Comparison of ENCODE assay signal across 34 mouse cellular contexts in genomic region chr16:23901411-23901810, GRCm38 (mm10). TPM values are rescaled to one million over a fixed set of nuclear protein-coding genes. Genes with fewer than 3 reads are reported as not detected.
DNase-seq lines count a peak whose midpoint lies in the region; TF ChIP-seq lines count a peak whose summit lies in the region.
"Had no signal": no experiment of that assay in that cellular context is flagged by ENCODE, and none has a peak within 500 bp of the region (broad histone marks: within the 10 kb centered on the region; RNA-seq: fewer than 3 reads in every experiment).

No protein-coding gene starts in this region.

- no peak overlapping the region for H3ac ChIP-seq in myocyte (ENCODE audit: control insufficient read depth, insufficient read length)

- DNase-seq in testis, postnatal 10 days (ENCODE audit: low spot score), result no peak
- DNase-seq in NIH3T3 (ENCODE audit: low read depth), result peak; percentile 7
- no peak for DNase-seq in left cerebral cortex, adult 18-20 months (ENCODE audit: low spot score in 2 of 2)
- no peak for DNase-seq in cerebellum, postnatal 4 days (ENCODE audit: low spot score in 2 of 2)
- DNase-seq: adrenal gland, postnatal 10 days; adrenal gland, postnatal 36 days; cerebellum, adult 18-20 months; cerebellum, adult 9-10 months; cerebellum, postnatal 25 days; embryo, embryonic 11 days; gastrocnemius, postnatal 10 days; gastrocnemius, postnatal 36 days; heart, postnatal 10 days; heart, postnatal 36 days; kidney, adult 11 months had no signal

- H3K4me1 ChIP-seq in testis, adult 2 months (ENCODE audit: control insufficient read depth, insufficient read depth, low read length), result peaks cover 8% of the 10 kb centered on the region

- H3K4me2 ChIP-seq in myocyte (ENCODE audit: low read depth), result peak overlapping the region; percentile 62
- H3K4me2 ChIP-seq: embryonic facial prominence, embryonic 13.5 days; forebrain, embryonic 13.5 days; heart, embryonic 11.5 days; heart, embryonic 15.5 days; hindbrain, embryonic 13.5 days; intestine, embryonic 15.5 days had no signal

- no peaks in the 10 kb centered on the region for H3K79me2 ChIP-seq in myocyte (ENCODE audit: control insufficient read depth, insufficient read depth)

- peak overlapping the region; percentile 65; the same call in 1 of the 2 replicates for H3K4me3 ChIP-seq in testis, adult 2 months (ENCODE audit: control insufficient read depth, low read depth, low read length)
- H3K4me3 ChIP-seq in myocyte, result no peak overlapping the region
- H3K4me3 ChIP-seq: embryonic facial prominence, embryonic 10.5 days; embryonic facial prominence, embryonic 13.5 days; erythroblast, embryonic 14.5 days; forebrain, embryonic 13.5 days; heart, embryonic 15.5 days; hindbrain, embryonic 10.5 days; hindbrain, embryonic 13.5 days; intestine, embryonic 15.5 days had no signal

- H3K27ac ChIP-seq in testis, adult 2 months (ENCODE audit: control insufficient read depth, insufficient read depth, low read depth, low read length), result no peak overlapping the region
- H3K27ac ChIP-seq: embryonic facial prominence, embryonic 10.5 days; embryonic facial prominence, embryonic 13.5 days; forebrain, embryonic 13.5 days; heart, embryonic 15.5 days; hindbrain, embryonic 10.5 days; hindbrain, embryonic 13.5 days; intestine, embryonic 15.5 days had no signal

- no peaks in the 10 kb centered on the region for H3K36me3 ChIP-seq in testis, adult 2 months (ENCODE audit: control insufficient read depth, insufficient read depth, low read length)
- H3K36me3 ChIP-seq in myocyte (ENCODE audit: control insufficient read depth, insufficient read depth), result no peaks in the 10 kb centered on the region
- H3K36me3 ChIP-seq: embryonic facial prominence, embryonic 10.5 days; embryonic facial prominence, embryonic 13.5 days; G1E; heart, embryonic 15.5 days; hindbrain, embryonic 10.5 days; hindbrain, embryonic 13.5 days; intestine, embryonic 15.5 days had no signal

- TF ChIP-seq CTCF in testis, adult 2 months (IDR thresholded peaks at IDR 0.05; ENCODE audit: control insufficient read depth, insufficient read depth, insufficient replicate concordance, low read depth, low read length), result no peak

- no peak for TF ChIP-seq POLR2A in testis, adult 2 months (IDR thresholded peaks at IDR 0.05; ENCODE audit: control insufficient read depth, low read depth, low read length)
- no peak for TF ChIP-seq POLR2A in myocyte (IDR thresholded peaks at IDR 0.05; ENCODE audit: insufficient read length, low read depth)

- no peaks in the 10 kb centered on the region for H3K27me3 ChIP-seq in testis, adult 2 months (ENCODE audit: control insufficient read depth, insufficient read depth, low read length)
- no peaks in the 10 kb centered on the region for H3K27me3 ChIP-seq in myocyte (ENCODE audit: control insufficient read depth, insufficient read depth, insufficient read length)
- H3K27me3 ChIP-seq: forebrain, embryonic 13.5 days; intestine, embryonic 15.5 days had no signal

TF ChIP-seq in myocyte, 11 proteins besides CTCF, POLR2A, EP300 and RAD21:
- no peak for TF ChIP-seq USF1 (IDR thresholded peaks at IDR 0.05; ENCODE audit: low read depth)
- TF ChIP-seq TCF3 (IDR thresholded peaks at IDR 0.05; ENCODE audit: insufficient read length, low read depth), result no peak
- TF ChIP-seq TCF12 (IDR thresholded peaks at IDR 0.05; ENCODE audit: insufficient read depth, poor library complexity, severe bottlenecking), result no peak
- TF ChIP-seq REST (IDR thresholded peaks at IDR 0.05; ENCODE audit: insufficient read depth, insufficient read length), result no peak
- TF ChIP-seq MAX (IDR thresholded peaks at IDR 0.05; ENCODE audit: low read depth), result no peak
- TF ChIP-seq E2F4 (IDR thresholded peaks at IDR 0.05; ENCODE audit: insufficient read depth), result no peak
- no peak for TF ChIP-seq MYOD1 (IDR thresholded peaks at IDR 0.05; ENCODE audit: control insufficient read depth in 1 of 3, insufficient read length in 2 of 3, low read depth in 2 of 3)
- TF ChIP-seq MYOG (IDR thresholded peaks at IDR 0.05; ENCODE audit: control insufficient read depth in 1 of 3, insufficient read depth in 1 of 3, insufficient read length in 2 of 3, low read depth in 2 of 3), result no peak
- no peak for TF ChIP-seq POLR2AphosphoS2 (IDR thresholded peaks at IDR 0.05; ENCODE audit: insufficient read length, low read depth)
- no peak for TF ChIP-seq CEBPB (IDR thresholded peaks at IDR 0.05; ENCODE audit: insufficient read depth, poor library complexity, severe bottlenecking)
- TF ChIP-seq SRF (IDR thresholded peaks at IDR 0.05; ENCODE audit: control insufficient read depth, insufficient read length, low read depth), result no peak
TF ChIP-seq in myocyte: peak in this region for 0.

RNA-seq across cellular contexts. Expression of gene Sst, which starts 10.7 kb away (rescaled TPM):
- not detected in 2 replicates for polyA plus RNA-seq in testis, adult 2 months (2012; rRNA removed)
- polyA plus RNA-seq in myocyte (2012; fragmentation: generic; extraction: Trizol), result not detected
- 100 to 1,000 TPM; 420 to 444 TPM for total RNA-seq in left cerebral cortex, adult 18-20 months (2021)
- total RNA-seq: adrenal gland, adult 18-20 months; adrenal gland, postnatal 36 days; G1E; gastrocnemius, adult 18-20 months; gastrocnemius, postnatal 36 days; granulocyte monocyte progenitor cell, adult 5-6 weeks; heart, adult 8-10 months; heart, postnatal 10 days; heart, postnatal 36 days had no signal
- polyA plus RNA-seq: C2C12; CD4-positive, CD25-positive, alpha-beta regulatory T cell, adult 4 months; erythroblast, embryonic 14.5 days; G1E; heart, embryonic 15.5 days had no signal

RNA-seq across cellular contexts. Expression of gene Rtp2, which starts 30.8 kb away (rescaled TPM):
- polyA plus RNA-seq in testis, adult 2 months (2012; rRNA removed), result 0.20 and 0.66 TPM in 2 replicates
- 0.01 TPM for polyA plus RNA-seq in myocyte (2012; fragmentation: generic; extraction: Trizol)
- total RNA-seq in left cerebral cortex, adult 18-20 months (2021), result under 1 TPM in 1 of 2 experiments, not detected in 1; 0.42 TPM
- total RNA-seq: adrenal gland, adult 18-20 months; adrenal gland, postnatal 10 days; adrenal gland, postnatal 36 days; G1E; gastrocnemius, adult 18-20 months; gastrocnemius, postnatal 10 days; gastrocnemius, postnatal 36 days; granulocyte monocyte progenitor cell, adult 5-6 weeks; heart, adult 8-10 months; heart, postnatal 10 days; heart, postnatal 36 days had no signal
- polyA plus RNA-seq: C2C12; erythroblast, embryonic 14.5 days; forebrain, embryonic 13.5 days; G1E; heart, embryonic 11.5 days; heart, embryonic 15.5 days; hindbrain, embryonic 10.5 days; hindbrain, embryonic 13.5 days; hindbrain, embryonic 16.5 days; intestine, embryonic 15.5 days had no signal
